Mouse (Mus musculus): ENCODE measurements at regions not wholly inside any gene's neighbourhood (a gene's known extent, or its start where the extent isn't known, plus 50 kb on each side); places are given as distances from the start of the nearest gene placed in this dataset.

- TF ChIP-seq CTCF (IDR thresholded peaks at IDR 0.05; ENCODE audit: borderline replicate concordance, control insufficient read depth, extremely low read depth, insufficient read depth, low read length, poor library complexity): no peak
- TF ChIP-seq POLR2A (IDR thresholded peaks at IDR 0.05; ENCODE audit: control insufficient read depth, extremely low read depth, insufficient read depth, low read length, poor library complexity): no peak
Observed at GRCm38 (mm10) chr15:62234182-62234760, 1311.5 kb upstream of the A1bg start.
